Mouse (Mus musculus) forelimb bud, embryonic 11.5 days (tissue): ENCODE data around the gene Cflar.
"Not testable (repeated sequence)": the region's sequence is repeated elsewhere in the genome, so short reads cannot be mapped to it uniquely, and the experiment has no call there.

Experiments
- DNase-seq: peaks from one replicate; pipeline ENCODE4 v3.0.0-alpha.2; 2012; ENCODE audit warnings: low read depth, low spot score

The Cflar gene

GRCm38 (mm10) chr1:58775361-58775760 is 64.1 kb downstream of the Cflar start:
- no peak for DNase-seq

- no peak for DNase-seq
Measured at GRCm38 (mm10) chr1:58777583-58777982, 66.3 kb downstream of the Cflar start.

GRCm38 (mm10) chr1:58778226-58778625 is 66.9 kb downstream of the Cflar start:
- no peak for DNase-seq

GRCm38 (mm10) chr1:58786276-58786675 is 75.0 kb downstream of the Cflar start:
- no peak for DNase-seq

- DNase-seq, result no peak
Measured at GRCm38 (mm10) chr1:58788410-58788809, 77.1 kb downstream of the Cflar start.

GRCm38 (mm10) chr1:58794705-58795104 is 83.4 kb downstream of the Cflar start:
- DNase-seq, result no peak

GRCm38 (mm10) chr1:58795291-58796058 is 84.2 kb downstream of the Cflar start, which contains the start of gene Casp8:
TSS of gene Casp8 (plus strand) at chr1:58795374.
- peak; percentile 36 for DNase-seq

- no peak for DNase-seq
Measured at GRCm38 (mm10) chr1:58796059-58796363, 84.7 kb downstream of the Cflar start.

GRCm38 (mm10) chr1:58796853-58797252 is 85.5 kb downstream of the Cflar start:
- no peak for DNase-seq

GRCm38 (mm10) chr1:58797370-58797769 is 86.1 kb downstream of the Cflar start:
- no peak for DNase-seq

- DNase-seq, result no peak
Measured at GRCm38 (mm10) chr1:58798911-58799310, 87.6 kb downstream of the Cflar start.

GRCm38 (mm10) chr1:58800644-58801043 is 89.3 kb downstream of the Cflar start:
- DNase-seq, result not testable (repeated sequence)

- DNase-seq, result no peak
Measured at GRCm38 (mm10) chr1:58801558-58802285, 90.4 kb downstream of the Cflar start.

GRCm38 (mm10) chr1:58802322-58803273 is 91.3 kb downstream of the Cflar start:
- DNase-seq, result no peak

- DNase-seq, result no peak
Measured at GRCm38 (mm10) chr1:58803531-58803930, 92.2 kb downstream of the Cflar start.

GRCm38 (mm10) chr1:58806651-58807050 is 95.3 kb downstream of the Cflar start:
- DNase-seq, result no peak
